Mouse (Mus musculus) cortical plate, adult 2 months (tissue): ENCODE data around the gene Prm3.

Experiments used
- CTCF ChIP-seq: fragments of 200-500 bp; IDR thresholded peaks from 2 replicates; pipeline ENCODE4 v1.5.1; 2011; ENCODE audit warnings: mild to moderate bottlenecking, control low read depth, low read length; ENCODE audit not compliant: insufficient read depth; ENCODE audit errors: extremely low read depth
- POLR2A ChIP-seq: fragments of 200-500 bp; IDR thresholded peaks from 2 replicates; pipeline ENCODE4 v1.6.1; 2011; ENCODE audit warnings: mild to moderate bottlenecking, low read length, control low read depth; ENCODE audit not compliant: insufficient read depth; ENCODE audit errors: extremely low read depth

DNA sequence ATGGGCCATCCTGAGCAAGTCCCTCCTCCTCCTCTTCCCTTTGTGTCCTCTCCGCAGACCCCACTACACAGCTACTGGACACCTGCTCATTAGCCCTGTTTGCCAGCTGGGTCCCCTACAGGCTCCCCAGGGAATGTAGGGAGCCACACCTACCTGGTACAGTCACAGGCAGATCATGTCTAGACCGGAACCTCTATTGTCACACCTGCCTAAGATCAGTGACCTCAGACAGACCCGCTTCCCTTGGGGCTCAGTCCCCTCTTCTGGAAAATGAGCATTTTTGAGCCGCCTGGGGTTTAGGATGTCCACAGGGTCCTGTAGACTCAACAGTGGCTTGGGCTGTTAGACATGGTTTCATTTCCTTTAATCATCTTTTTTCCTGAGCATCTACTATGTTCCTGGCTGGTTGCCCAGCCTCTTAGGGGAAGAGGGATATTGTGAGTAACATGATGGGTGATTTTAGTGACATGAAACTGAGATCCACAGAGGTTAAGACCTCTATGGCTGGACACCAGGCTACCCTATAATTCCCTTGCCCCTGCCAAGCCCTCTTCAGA is 27.9 kb upstream of the Prm3 start:
- no peak for TF ChIP-seq CTCF
- TF ChIP-seq POLR2A: no peak
